Mouse (Mus musculus) CH12.LX (cell line): ENCODE data around the gene Ror1. TPM values are rescaled to one million over a fixed set of nuclear protein-coding genes. Genes with fewer than 3 reads are reported as not detected.

Experiments
- DNase-seq: peaks from one replicate; pipeline ENCODE4 v3.0.0-alpha.2; 2013; ENCODE audit errors: extremely low read depth
- H3K27ac ChIP-seq: 2 replicates; pipeline ENCODE4 v1.5.1; 2012; ENCODE audit warnings: low read depth, mild to moderate bottlenecking, control low read depth, moderate library complexity; ENCODE audit not compliant: insufficient read depth
- H3K27me3 ChIP-seq: replicated peaks from 2 replicates; pipeline ENCODE3; 2012; ENCODE audit warnings: inconsistent platforms
- H3K36me3 ChIP-seq, 2 experiments: replicated peaks in 1 of 2; 2 replicates each; pipeline versions ENCODE3 to v1.6.1; 2012; ENCODE audit warnings: inconsistent platforms in 1 of 2, low read length in 1 of 2, mild to moderate bottlenecking in 1 of 2, mixed read lengths in 1 of 2, moderate library complexity in 1 of 2; ENCODE audit not compliant: control insufficient read depth in 1 of 2, insufficient read depth in 1 of 2
- H3K4me1 ChIP-seq, 2 experiments: 2 replicates each; pipeline ENCODE4 v1.6.1; 2012; ENCODE audit warnings: inconsistent platforms in 1 of 2, moderate library complexity in 1 of 2; ENCODE audit not compliant: insufficient read depth in 2 of 2, control insufficient read depth in 1 of 2
- H3K4me2 ChIP-seq: 2 replicates; pipeline ENCODE4 v1.6.1; 2012; ENCODE audit warnings: low read depth, mild to moderate bottlenecking, control low read depth; ENCODE audit not compliant: poor library complexity, insufficient read depth, severe bottlenecking
- H3K4me3 ChIP-seq, 3 experiments: fragments of 150-350 bp in 1 of 3; sonication (generic) in 1 of 3; replicated peaks in 1 of 3; 2 replicates each; pipeline versions ENCODE3 to v1.5.1; 2011 to 2012; ENCODE audit warnings: low read depth in 2 of 3, low read length in 2 of 3, mild to moderate bottlenecking in 2 of 3, moderate library complexity in 2 of 3, control low read depth in 1 of 3, improper control_type of control experiment in 1 of 3, inconsistent platforms in 1 of 3, mixed read lengths in 1 of 3; ENCODE audit not compliant: poor library complexity in 1 of 3
- H3K79me2 ChIP-seq: replicated peaks from 2 replicates; pipeline ENCODE4 v1.6.1; 2012; ENCODE audit warnings: mild to moderate bottlenecking, moderate library complexity; ENCODE audit not compliant: control insufficient read depth, poor library complexity, insufficient read depth, severe bottlenecking; ENCODE audit errors: extremely low read depth
- H3K9ac ChIP-seq: 2 replicates; pipeline ENCODE4 v1.6.1; 2012; ENCODE audit warnings: low read depth, mild to moderate bottlenecking, control low read depth, moderate library complexity; ENCODE audit not compliant: insufficient read depth
- H3K9me3 ChIP-seq: replicated peaks from 2 replicates; pipeline ENCODE3; 2012; ENCODE audit warnings: low read length, inconsistent platforms, mixed read lengths
- CHD1 ChIP-seq: IDR thresholded peaks from 2 replicates; pipeline ENCODE4 v1.6.1; 2012; ENCODE audit warnings: low read depth, low read length, improper control_type of control experiment, inconsistent platforms
- CHD2 ChIP-seq: IDR thresholded peaks from 2 replicates; pipeline ENCODE4 v1.6.1; 2011; ENCODE audit warnings: low read length, improper control_type of control experiment
- CTCF ChIP-seq, 2 experiments: IDR thresholded peaks in 1 of 2; conservative IDR thresholded peaks in 1 of 2; 2 replicates each; pipeline ENCODE4 v1.5.1; 2011 to 2012; ENCODE audit warnings: low read depth in 2 of 2, low read length in 2 of 2, improper control_type of control experiment in 1 of 2, inconsistent platforms in 1 of 2, mild to moderate bottlenecking in 1 of 2, moderate library complexity in 1 of 2
- HCFC1 ChIP-seq: IDR thresholded peaks from 2 replicates; pipeline ENCODE4 v1.6.1; 2012; ENCODE audit warnings: low read depth, mild to moderate bottlenecking, inconsistent platforms, low read length, improper control_type of control experiment
- JUN ChIP-seq: IDR thresholded peaks from 2 replicates; pipeline ENCODE4 v1.6.1; 2011; ENCODE audit warnings: low read depth, mild to moderate bottlenecking, low read length, improper control_type of control experiment, moderate library complexity; ENCODE audit not compliant: insufficient read depth
- MAFK ChIP-seq: IDR thresholded peaks from 2 replicates; pipeline ENCODE4 v1.6.1; 2011; ENCODE audit warnings: low read length, improper control_type of control experiment; ENCODE audit not compliant: insufficient replicate concordance
- MEF2A ChIP-seq: IDR thresholded peaks from 2 replicates; pipeline ENCODE4 v1.6.1; 2014; ENCODE audit warnings: low read depth, mild to moderate bottlenecking, inconsistent platforms, low read length, improper control_type of control experiment, borderline replicate concordance
- MXI1 ChIP-seq: IDR thresholded peaks from 2 replicates; pipeline ENCODE4 v1.6.1; 2011; ENCODE audit warnings: mild to moderate bottlenecking, low read depth, low read length, improper control_type of control experiment
- NELFE ChIP-seq: IDR thresholded peaks from 2 replicates; pipeline ENCODE4 v1.6.1; 2011; ENCODE audit warnings: low read depth, low read length, improper control_type of control experiment
- PAX5 ChIP-seq: IDR thresholded peaks from 2 replicates; pipeline ENCODE4 v1.6.1; 2012; ENCODE audit warnings: low read length, inconsistent platforms, mixed read lengths
- POLR2AphosphoS2 ChIP-seq: IDR thresholded peaks from 2 replicates; pipeline ENCODE4 v1.6.1; 2011; ENCODE audit warnings: low read depth, low read length, improper control_type of control experiment
- RCOR1 ChIP-seq: conservative IDR thresholded peaks from 2 replicates; pipeline ENCODE4 v1.6.1; 2012; ENCODE audit warnings: low read depth, mild to moderate bottlenecking, inconsistent platforms, low read length, improper control_type of control experiment
- SIN3A ChIP-seq: IDR thresholded peaks from 2 replicates; pipeline ENCODE4 v1.6.1; 2012; ENCODE audit warnings: low read length, improper control_type of control experiment, inconsistent platforms
- TBP ChIP-seq: conservative IDR thresholded peaks from 2 replicates; pipeline ENCODE4 v1.6.1; 2011; ENCODE audit warnings: low read depth, low read length, improper control_type of control experiment
- ZNF384 ChIP-seq: IDR thresholded peaks from 2 replicates; pipeline ENCODE4 v1.6.1; 2012; ENCODE audit warnings: low read depth, low read length, improper control_type of control experiment, inconsistent platforms
- dilution Hi-C: fragments of 300-500 bp; cut with MboI; formaldehyde crosslinking; loops from 2 replicates; pipeline ENCODE4 v1.14.3; 2020; ENCODE audit warnings: low sequenced_read_pairs; ENCODE audit not compliant: extremely low pct_unique_long_range_greater_than_20kb, extremely low pct_ligation_motif_present
- in situ Hi-C: fragments of 300-500 bp; cut with MboI; formaldehyde crosslinking; loops from 3 replicates; pipeline ENCODE4 v1.14.3; 2019; ENCODE audit warnings: low sequenced_read_pairs, low pct_ligation_motif_present, low pct_unique_long_range_greater_than_20kb, mixed read lengths
- polyA plus RNA-seq: library from polyadenylated mRNA; unstranded; fragments of >175 nt; gene quantifications from 2 replicates; pipeline ENCODE4 v1.2.1, GENCODE M21; 2012; ENCODE audit warnings: low read depth; ENCODE audit not compliant: insufficient read length
- total RNA-seq, 2 experiments: library from RNA; depleted of rRNA; stranded (reverse); fragments of 300-350 nt in 1 of 2; fragments of >200 nt in 1 of 2; gene quantifications; 2 replicates each; pipeline ENCODE4 v1.2.3; 2012 to 2014

Gene Ror1
- total and polyA plus RNA-seq, 3 experiments, result not detected

DNA sequence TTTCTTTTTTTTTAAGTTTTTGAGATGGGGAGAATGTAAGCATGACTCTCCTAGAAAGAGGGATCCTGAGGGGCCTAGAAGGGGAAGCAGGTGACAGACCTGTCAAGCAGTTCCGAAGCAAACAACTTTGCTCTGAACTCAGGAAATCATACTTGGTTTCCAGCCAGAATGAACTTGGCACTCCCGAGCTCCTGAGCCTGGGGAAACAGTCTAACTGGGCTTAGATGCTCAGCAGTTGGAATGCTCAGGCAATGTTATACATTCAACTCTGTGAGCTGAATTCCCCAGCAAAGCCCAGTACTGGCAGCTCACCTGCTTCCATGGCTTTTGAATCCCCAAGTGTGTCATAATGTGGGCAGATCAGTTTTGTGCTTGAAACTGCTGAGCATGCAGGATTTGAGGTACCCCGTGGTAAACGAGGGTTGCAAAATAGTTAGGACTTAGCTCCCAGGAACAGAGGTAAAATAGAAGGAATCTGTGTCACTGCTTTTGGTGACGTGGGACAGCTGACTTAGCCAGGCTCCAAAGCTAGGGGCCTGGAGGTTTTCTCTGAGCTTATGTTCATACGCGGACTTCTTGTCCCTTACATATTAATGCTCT lies 47.1 kb upstream of the Ror1 start:
- Histone ChIP-seq H3K79me2 (no peaks in the 10 kb centered on the region), H3K4me3 (no peak overlapping the region), H3K9me3 (no peaks in the 10 kb centered on the region), H3K9ac (no peak overlapping the region), H3K27ac (no peak overlapping the region), H3K4me1 (peaks cover 3 to 5% of the 10 kb centered on the region in 2 experiments), H3K27me3 (no peaks in the 10 kb centered on the region), H3K36me3 (no peaks in the 10 kb centered on the region), H3K4me2 (no peak overlapping the region)
- TF ChIP-seq POLR2AphosphoS2 (no peak), MAFK (peak; percentile 70), CHD1 (no peak), MXI1 (no peak), RCOR1 (no peak), ZNF384 (no peak), PAX5 (no peak)
- DNase-seq, result no peak
- in situ Hi-C loops (loop anchor here (25.0 kb wide), 3 partner anchors 164 to 464 kb away; no protein-coding TSS in a partner anchor), dilution Hi-C loops (no loop called here)

DNA sequence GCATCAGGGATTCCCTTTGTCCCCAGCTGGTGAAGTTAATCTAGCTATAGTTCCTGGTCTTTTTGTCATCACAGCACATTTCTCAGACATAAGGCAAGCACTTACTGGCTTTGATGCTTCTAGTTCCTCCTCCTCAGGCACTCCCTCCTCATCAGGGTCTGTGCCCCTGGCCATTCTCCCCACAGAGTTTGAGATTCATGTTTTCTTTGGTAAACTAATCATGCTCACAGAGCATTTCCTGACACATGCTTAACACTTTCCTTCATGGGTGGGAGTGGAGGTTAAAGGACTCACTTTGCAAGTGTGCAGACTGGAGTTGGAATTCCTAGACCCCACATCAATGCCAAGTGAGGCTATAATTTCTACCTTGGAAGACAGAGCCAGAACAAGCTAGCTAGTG lies 43.8 kb upstream of the Ror1 start:
- Histone ChIP-seq H3K36me3 (no peaks in the 10 kb centered on the region), H3K9ac (no peak overlapping the region), H3K4me3 (no peak overlapping the region), H3K9me3 (no peaks in the 10 kb centered on the region), H3K27ac (no peak overlapping the region), H3K27me3 (no peaks in the 10 kb centered on the region), H3K4me1 (no peaks in the 10 kb centered on the region), H3K4me2 (no peak overlapping the region), H3K79me2 (no peaks in the 10 kb centered on the region)
- no peak for DNase-seq
- in situ Hi-C loops (no loop called here), dilution Hi-C loops (no loop called here)
- TF ChIP-seq CHD2 (no peak), HCFC1 (no peak), SIN3A (no peak)

DNA sequence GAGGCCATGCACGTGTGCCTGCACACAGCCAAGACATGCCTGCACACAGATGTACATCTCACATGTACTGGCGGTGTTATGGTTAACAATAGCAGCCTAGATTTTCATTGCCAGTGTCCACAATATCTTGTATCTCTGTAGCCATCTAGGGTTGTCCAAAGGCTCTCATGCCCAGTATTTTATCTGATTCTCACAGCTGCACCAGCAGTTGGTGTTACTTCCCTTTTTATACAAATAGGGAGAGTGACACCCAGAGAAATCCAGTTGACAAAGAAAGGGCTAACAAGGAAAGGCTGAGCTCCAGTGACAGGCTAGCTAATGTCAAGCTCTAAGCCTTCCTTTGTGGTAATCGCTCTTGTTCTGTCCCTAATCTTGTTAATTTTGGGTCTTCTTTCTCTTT lies 43.3 kb upstream of the Ror1 start:
- TF ChIP-seq MXI1 (no peak), PAX5 (no peak), TBP (no peak), HCFC1 (no peak), CTCF (conservative IDR thresholded peaks at IDR 0.05 in 1 of 2, IDR thresholded peaks at IDR 0.05 in 1 of 2; ENCODE audit: low read depth in 2 of 2, low read length in 2 of 2) (no peak), ZNF384 (no peak), JUN (no peak), MEF2A (no peak), POLR2AphosphoS2 (no peak), NELFE (no peak)
- TF ChIP-seq, all 38 proteins: peak for 0
- in situ Hi-C loops (no loop called here), dilution Hi-C loops (no loop called here)
- no peak overlapping the region for H3K9ac ChIP-seq
- H3K79me2 ChIP-seq, result no peaks in the 10 kb centered on the region
- H3K4me1 ChIP-seq, result no peaks in the 10 kb centered on the region
- H3K4me2 ChIP-seq, result no peak overlapping the region
- no peaks in the 10 kb centered on the region for H3K36me3 ChIP-seq
- H3K4me3 ChIP-seq, result no peak overlapping the region
- H3K9me3 ChIP-seq, result no peaks in the 10 kb centered on the region
- DNase-seq, result no peak
- H3K27me3 ChIP-seq, result no peaks in the 10 kb centered on the region
- no peak overlapping the region for H3K27ac ChIP-seq
